Mouse (Mus musculus) liver, embryonic 12.5 days (tissue): ENCODE results near the gene Sf3b1. TPM values are rescaled to one million over a fixed set of nuclear protein-coding genes. Genes with fewer than 3 reads are reported as not detected.
A peak's percentile ranks its signal among the peaks of the same experiment; 100 is the strongest.

ENCODE experiments used
- ATAC-seq: fragments of 200-750 bp; cut with Nextera tagmentation; 2 replicates; pipeline ENCODE4 v1.8.0; 2017; ENCODE audit warnings: moderate number of reproducible peaks, mild to moderate bottlenecking, moderate library complexity
- H3K27ac ChIP-seq: fragments of 300-500 bp; sonication (generic); 2 replicates; pipeline ENCODE4 v1.5.1; 2016; ENCODE audit warnings: mild to moderate bottlenecking
- H3K27me3 ChIP-seq: fragments of 300-500 bp; sonication (generic); replicated peaks from 2 replicates; pipeline ENCODE4 v1.6.1; 2016; ENCODE audit warnings: mild to moderate bottlenecking, moderate library complexity
- H3K36me3 ChIP-seq: fragments of 300-500 bp; sonication (generic); 2 replicates; pipeline ENCODE4 v1.6.1; 2016; ENCODE audit warnings: mild to moderate bottlenecking, moderate library complexity
- H3K4me1 ChIP-seq: fragments of 300-500 bp; sonication (generic); 2 replicates; pipeline ENCODE4 v1.6.1; 2016
- H3K4me2 ChIP-seq: fragments of 300-500 bp; sonication (generic); 2 replicates; pipeline ENCODE4 v1.6.1; 2016; ENCODE audit warnings: mild to moderate bottlenecking, moderate library complexity
- H3K4me3 ChIP-seq: fragments of 300-500 bp; sonication (generic); 2 replicates; pipeline ENCODE4 v1.5.1; 2016; ENCODE audit warnings: mild to moderate bottlenecking, moderate library complexity
- H3K9ac ChIP-seq: fragments of 300-500 bp; sonication (generic); 2 replicates; pipeline ENCODE4 v1.6.1; 2016; ENCODE audit warnings: mild to moderate bottlenecking, moderate library complexity
- H3K9me3 ChIP-seq: fragments of 300-500 bp; sonication (generic); replicated peaks from 2 replicates; pipeline ENCODE4 v1.6.1; 2016; ENCODE audit warnings: mild to moderate bottlenecking, moderate library complexity
- WGBS: fragments of 180-500 bp; shearing (Covaris S2); methylation state at CpG from one replicate; pipeline ENCODE4 v1.1.7; 2016; ENCODE audit not compliant: insufficient replicate concordance; 5-methylcytosine and 5-hydroxymethylcytosine counted together
- polyA plus RNA-seq: library from polyadenylated mRNA; unstranded; fragments of >200 nt; fragmentation: Nextera tagmentation; extraction: Ambion mirVana; gene quantifications from 2 replicates; pipeline ENCODE4 v1.2.1, GENCODE M21; 2016

The Sf3b1 gene
- polyA plus RNA-seq, 1 experiment from 2014 or later: 161 TPM

DNA sequence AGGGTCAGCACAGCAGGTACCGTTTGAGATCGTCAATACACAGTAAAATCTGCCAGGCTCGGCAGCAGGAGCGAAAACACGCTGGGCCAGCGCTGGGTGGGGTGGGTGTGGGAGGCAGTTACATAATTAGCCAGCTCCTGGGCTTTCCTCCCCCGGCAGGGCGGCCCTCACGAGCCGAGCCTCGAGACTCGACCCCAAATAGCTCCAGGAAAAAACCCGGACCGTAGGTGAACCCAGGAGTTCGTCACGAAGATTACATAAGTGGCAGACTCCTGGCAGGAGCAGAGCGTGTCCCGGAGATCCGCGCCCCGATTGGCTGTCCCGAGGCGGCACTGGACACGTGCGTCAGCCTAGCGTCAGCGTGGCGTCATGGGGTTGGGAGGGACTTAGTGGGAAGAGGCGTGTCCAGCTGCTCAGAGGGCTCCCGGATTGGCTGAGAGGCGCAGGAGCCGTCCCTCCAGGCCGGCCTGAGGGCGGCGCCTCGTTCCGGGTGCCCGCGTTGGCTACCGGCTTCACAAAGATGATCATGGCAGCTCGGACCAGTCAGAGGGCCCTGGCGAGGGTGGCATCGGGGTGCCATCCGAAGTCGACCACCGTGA, 25.2 kb upstream of the Sf3b1 start, which contains the start of gene Coq10b:
Gene Coq10b (plus strand): TSS at position 416 of the 599 bp plus-strand sequence.
- Histone ChIP-seq H3K4me1 (peaks cover 27% of the 10 kb centered on the region), H3K9me3 (no peaks in the 10 kb centered on the region), H3K27ac (peak within 1 kb of the TSS; percentile 99), H3K4me3 (peak within 1 kb of the TSS; percentile 87), H3K36me3 (peaks cover 24% of the 10 kb centered on the region), H3K4me2 (peak within 1 kb of the TSS; percentile 93), H3K9ac (peak within 1 kb of the TSS; percentile 83), H3K27me3 (no peaks in the 10 kb centered on the region)
- WGBS: under 1% methylated on average over 46 of the region's 46 CpGs
- ATAC-seq: peak; percentile 99

DNA sequence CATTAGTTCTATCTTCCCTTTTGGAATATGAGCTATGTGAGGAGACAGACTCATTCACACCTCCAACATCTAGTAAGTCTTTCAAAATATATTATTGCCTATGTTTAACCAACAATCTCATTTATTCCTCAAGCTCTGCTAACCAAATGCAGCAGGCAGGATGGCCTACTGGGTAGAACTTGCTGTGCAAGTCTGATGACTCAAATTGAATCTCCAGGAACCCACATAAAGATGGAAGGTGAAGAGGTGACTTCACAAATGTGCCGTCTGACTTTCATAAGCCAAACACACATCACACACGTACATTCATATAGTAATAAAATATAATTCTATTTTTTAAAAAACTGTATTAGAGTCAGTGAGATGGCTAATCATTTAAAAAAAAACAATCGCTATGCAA, 24.4 kb upstream of the Sf3b1 start:
- no peaks in the 10 kb centered on the region for H3K9me3 ChIP-seq
- 74% methylated on average over 3 of the region's 3 CpGs for WGBS
- peak overlapping the region; percentile 87 for H3K4me3 ChIP-seq
- peak overlapping the region; percentile 93 for H3K4me2 ChIP-seq
- peak overlapping the region; percentile 99; the same call in 1 of the 2 replicates for H3K27ac ChIP-seq
- 0 out of 2 replicates have a peak, but pooled peaks cover 3% of the 10 kb centered on the region for H3K27me3 ChIP-seq
- peaks cover 21% of the 10 kb centered on the region for H3K4me1 ChIP-seq
- H3K9ac ChIP-seq: peak overlapping the region; percentile 83
- H3K36me3 ChIP-seq: peaks cover 19% of the 10 kb centered on the region
- no peak for ATAC-seq

DNA sequence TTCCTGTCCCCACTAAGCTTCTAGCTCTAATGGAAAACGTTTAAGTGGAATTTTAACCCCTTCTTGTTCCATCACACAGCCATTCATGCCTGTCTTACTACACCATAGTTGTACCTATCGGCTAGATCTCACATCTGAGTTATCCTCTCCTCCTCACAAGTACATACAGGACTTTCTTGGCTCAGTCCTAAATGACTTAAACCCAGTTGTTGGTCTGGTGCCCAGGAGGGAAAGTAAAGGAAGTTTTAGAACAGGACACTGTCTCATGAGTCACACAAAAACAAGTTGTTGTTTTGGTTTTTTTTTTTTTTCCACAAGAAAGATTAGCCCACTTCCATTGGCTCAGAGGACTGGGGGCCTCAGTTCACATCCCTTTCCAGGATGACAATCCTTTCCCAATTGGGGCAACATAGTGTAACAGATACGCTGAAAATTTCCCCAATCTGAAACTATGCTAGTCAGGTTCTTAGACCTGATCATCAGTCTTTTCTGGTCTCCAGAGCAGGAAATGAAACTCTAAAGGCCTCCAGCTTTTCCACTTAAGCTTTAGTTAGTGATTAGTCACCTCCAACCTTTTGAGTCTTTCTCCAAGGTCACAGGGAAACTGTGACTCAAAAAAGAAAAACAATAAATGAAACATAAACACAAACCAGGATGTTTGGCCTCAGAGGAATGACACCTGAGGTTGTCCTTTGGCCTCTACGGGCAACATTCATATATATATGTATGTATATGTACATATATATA, 21.7 kb upstream of the Sf3b1 start:
- ATAC-seq: no peak
- no peaks in the 10 kb centered on the region for H3K36me3 ChIP-seq
- no peak overlapping the region for H3K9ac ChIP-seq
- H3K27me3 ChIP-seq: peaks cover 4% of the 10 kb centered on the region; the same call in 1 of the 2 replicates
- H3K4me1 ChIP-seq: peaks cover 11% of the 10 kb centered on the region
- no peak overlapping the region for H3K27ac ChIP-seq
- H3K4me2 ChIP-seq: no peak overlapping the region
- H3K4me3 ChIP-seq: no peak overlapping the region
- WGBS: 56% methylated on average over 4 of the region's 4 CpGs
- no peaks in the 10 kb centered on the region for H3K9me3 ChIP-seq

- H3K4me3 ChIP-seq: no peak overlapping the region
- H3K27ac ChIP-seq: no peak overlapping the region
- no peak overlapping the region for H3K9ac ChIP-seq
- H3K9me3 ChIP-seq: peaks cover 11% of the 10 kb centered on the region
- H3K36me3 ChIP-seq: no peaks in the 10 kb centered on the region
- ATAC-seq: no peak
- WGBS: 67% methylated on average over 3 of the region's 3 CpGs
- peaks cover 6% of the 10 kb centered on the region; the same call in 1 of the 2 replicates for H3K27me3 ChIP-seq
- H3K4me1 ChIP-seq: no peaks in the 10 kb centered on the region
- no peak overlapping the region for H3K4me2 ChIP-seq
Observed at GRCm38 (mm10) chr1:55043164-55043563, 15.9 kb upstream of the Sf3b1 start.

DNA sequence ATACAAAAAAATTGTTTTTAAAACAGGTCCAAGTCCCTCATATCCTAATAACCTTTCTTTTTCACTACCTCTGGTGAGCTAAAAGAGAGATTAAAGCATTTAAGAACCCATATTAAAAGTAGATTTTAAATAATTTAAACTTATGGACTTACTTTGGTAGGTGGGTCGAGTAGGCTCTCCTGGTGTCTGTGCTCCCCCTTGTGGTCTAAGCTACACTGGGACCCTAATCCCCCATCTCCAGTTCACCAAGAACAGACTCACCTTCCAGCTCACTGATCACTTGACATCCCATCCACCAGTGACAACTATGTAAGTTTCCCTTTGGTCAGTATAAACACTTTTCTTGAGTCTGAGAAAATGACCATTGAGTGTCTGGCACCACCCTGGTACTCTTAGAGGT, 15.0 kb upstream of the Sf3b1 start:
- Histone ChIP-seq H3K4me1 (no peaks in the 10 kb centered on the region), H3K27me3 (peaks cover 6% of the 10 kb centered on the region; the same call in 1 of the 2 replicates), H3K27ac (no peak overlapping the region), H3K9ac (no peak overlapping the region), H3K9me3 (peaks cover 11% of the 10 kb centered on the region), H3K36me3 (no peaks in the 10 kb centered on the region), H3K4me2 (no peak overlapping the region), H3K4me3 (no peak overlapping the region)
- WGBS: 50% methylated on average over 1 of the region's 1 CpGs
- ATAC-seq: no peak

DNA sequence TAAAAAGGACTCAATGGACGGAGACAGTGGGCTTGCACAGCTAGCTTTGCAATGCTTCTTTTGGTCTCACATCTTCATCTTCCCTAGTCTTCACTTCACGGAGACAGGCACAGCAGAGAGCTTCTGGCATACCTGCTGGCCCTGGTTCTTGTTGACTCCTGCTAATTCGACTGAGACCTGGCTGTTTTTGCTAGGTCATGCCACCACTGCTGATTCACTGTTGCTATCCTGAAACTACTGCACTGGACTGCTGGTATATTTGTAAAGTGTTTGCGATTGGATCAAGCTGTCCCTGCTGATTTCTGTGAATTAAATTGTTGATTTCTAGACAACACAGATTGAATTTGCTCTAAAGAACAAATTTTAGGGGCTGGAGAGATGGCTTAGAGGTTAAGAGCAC, 14.4 kb upstream of the Sf3b1 start:
- Histone ChIP-seq H3K36me3 (no peaks in the 10 kb centered on the region), H3K9me3 (peaks cover 11% of the 10 kb centered on the region), H3K9ac (no peak overlapping the region), H3K4me3 (no peak overlapping the region), H3K27ac (no peak overlapping the region), H3K27me3 (peaks cover 4% of the 10 kb centered on the region; the same call in 1 of the 2 replicates), H3K4me2 (no peak overlapping the region), H3K4me1 (no peaks in the 10 kb centered on the region)
- peak; percentile 64; the same call in 1 of the 2 replicates for ATAC-seq
- WGBS: 74% methylated on average over 4 of the region's 4 CpGs

- Histone ChIP-seq H3K9ac (no peak overlapping the region), H3K27me3 (peaks cover 4% of the 10 kb centered on the region; the same call in 1 of the 2 replicates), H3K4me1 (no peaks in the 10 kb centered on the region), H3K36me3 (no peaks in the 10 kb centered on the region), H3K4me2 (no peak overlapping the region), H3K9me3 (peaks cover 11% of the 10 kb centered on the region), H3K27ac (no peak overlapping the region), H3K4me3 (no peak overlapping the region)
- 78% methylated on average over 1 of the region's 1 CpGs for WGBS
- ATAC-seq: no peak
Observed at GRCm38 (mm10) chr1:55039944-55040343, 12.7 kb upstream of the Sf3b1 start.

- ATAC-seq: peak; percentile 44
- Histone ChIP-seq H3K27ac (peak overlapping the region; percentile 49), H3K4me2 (peak overlapping the region; percentile 19; the same call in 1 of the 2 replicates), H3K27me3 (no peaks in the 10 kb centered on the region), H3K36me3 (no peaks in the 10 kb centered on the region), H3K4me3 (no peak overlapping the region), H3K9me3 (no peaks in the 10 kb centered on the region), H3K4me1 (peaks cover 47% of the 10 kb centered on the region), H3K9ac (peak overlapping the region; percentile 6; the same call in 1 of the 2 replicates)
Observed at GRCm38 (mm10) chr1:55031026-55031779, 3.9 kb upstream of the Sf3b1 start.

DNA sequence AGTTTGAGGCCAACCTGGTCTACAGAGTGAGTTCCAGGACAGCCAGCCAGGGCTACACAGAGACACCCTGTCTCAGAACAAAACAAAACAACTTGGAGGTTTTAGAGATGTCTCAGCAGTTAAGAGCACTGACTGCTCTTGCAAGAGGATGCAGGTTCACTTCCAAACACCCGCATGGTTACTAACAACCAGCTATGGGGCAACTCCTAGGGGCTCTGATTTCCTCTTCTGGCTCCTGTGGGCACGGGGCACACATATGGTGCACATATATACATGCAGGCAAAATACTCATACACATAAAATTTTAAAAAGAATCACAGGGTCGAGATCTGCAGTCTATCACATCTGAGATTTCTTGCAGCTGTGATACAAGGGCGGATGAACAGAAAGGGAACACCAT, 2.2 kb upstream of the Sf3b1 start:
- peak overlapping the region; percentile 47 for H3K4me3 ChIP-seq
- no peak for ATAC-seq
- H3K9ac ChIP-seq: peak overlapping the region; percentile 61
- no peaks in the 10 kb centered on the region for H3K9me3 ChIP-seq
- peak overlapping the region; percentile 85 for H3K4me2 ChIP-seq
- H3K4me1 ChIP-seq: peaks cover 61% of the 10 kb centered on the region
- H3K27me3 ChIP-seq: no peaks in the 10 kb centered on the region
- peak overlapping the region; percentile 94; the same call in 1 of the 2 replicates for H3K27ac ChIP-seq
- WGBS: 50% methylated on average over 4 of the region's 4 CpGs
- peaks cover 8% of the 10 kb centered on the region; the same call in 1 of the 2 replicates for H3K36me3 ChIP-seq

DNA sequence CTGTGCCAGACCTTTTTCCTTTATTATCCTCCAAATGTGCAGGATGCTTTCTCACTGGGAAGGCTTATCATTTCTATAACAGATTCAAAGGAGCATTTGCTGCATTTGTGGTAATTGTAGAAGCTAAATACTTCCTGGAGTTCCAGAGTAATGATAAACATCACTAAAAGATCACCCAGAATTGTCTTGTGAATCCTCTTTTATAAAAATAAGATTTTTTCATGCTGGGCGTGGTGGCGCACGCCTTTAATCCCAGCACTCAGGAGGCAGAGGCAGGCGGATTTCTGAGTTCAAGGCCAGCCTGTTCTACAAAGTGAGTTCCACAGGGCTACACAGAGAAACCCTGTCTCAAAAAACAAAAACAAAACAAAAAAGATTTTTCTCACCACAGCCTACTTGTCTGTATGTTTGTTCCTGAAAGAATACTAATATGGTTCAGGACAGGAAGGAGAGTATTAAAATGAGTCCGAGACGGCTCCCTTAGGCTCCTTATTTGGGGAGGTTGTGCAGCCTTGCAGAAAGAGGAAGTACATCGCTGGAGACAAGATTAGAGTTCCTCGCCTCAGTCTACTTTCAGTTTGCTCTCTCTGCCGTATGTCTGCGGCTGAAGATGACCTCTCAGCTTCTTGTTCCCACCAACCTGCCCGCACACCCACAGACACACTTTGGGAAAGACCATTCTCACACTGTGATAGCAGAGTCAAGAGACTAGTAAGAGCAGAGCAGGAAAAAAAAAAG, 1.4 kb upstream of the Sf3b1 start:
- ATAC-seq: no peak
- H3K27me3 ChIP-seq: no peaks in the 10 kb centered on the region
- 34% methylated on average over 11 of the region's 11 CpGs for WGBS
- no peaks in the 10 kb centered on the region for H3K9me3 ChIP-seq
- peak overlapping the region; percentile 47 for H3K4me3 ChIP-seq
- peak overlapping the region; percentile 94 for H3K27ac ChIP-seq
- H3K4me2 ChIP-seq: peak overlapping the region; percentile 85
- H3K36me3 ChIP-seq: peaks cover 8% of the 10 kb centered on the region; the same call in 1 of the 2 replicates
- peaks cover 68% of the 10 kb centered on the region for H3K4me1 ChIP-seq
- peak overlapping the region; percentile 61 for H3K9ac ChIP-seq

- Histone ChIP-seq H3K4me2 (peak overlapping the region; percentile 85), H3K27ac (peak overlapping the region; percentile 94), H3K36me3 (peaks cover 12% of the 10 kb centered on the region; the same call in 1 of the 2 replicates), H3K4me3 (peak overlapping the region; percentile 88), H3K27me3 (no peaks in the 10 kb centered on the region), H3K4me1 (peaks cover 76% of the 10 kb centered on the region), H3K9me3 (no peaks in the 10 kb centered on the region), H3K9ac (peak overlapping the region; percentile 93)
- no peak for ATAC-seq
- 75% methylated on average over 1 of the region's 1 CpGs for WGBS
Observed at GRCm38 (mm10) chr1:55027966-55028365, 685 bp upstream of the Sf3b1 start.
